Mouse (Mus musculus): ENCODE data around the gene Ccnt1. TPM values are rescaled to one million over a fixed set of nuclear protein-coding genes. Genes with fewer than 3 reads are reported as not detected.

Gene Ccnt1
- polyA plus RNA-seq (2017; shearing (Covaris generic)) = 84.8 TPM

DNA sequence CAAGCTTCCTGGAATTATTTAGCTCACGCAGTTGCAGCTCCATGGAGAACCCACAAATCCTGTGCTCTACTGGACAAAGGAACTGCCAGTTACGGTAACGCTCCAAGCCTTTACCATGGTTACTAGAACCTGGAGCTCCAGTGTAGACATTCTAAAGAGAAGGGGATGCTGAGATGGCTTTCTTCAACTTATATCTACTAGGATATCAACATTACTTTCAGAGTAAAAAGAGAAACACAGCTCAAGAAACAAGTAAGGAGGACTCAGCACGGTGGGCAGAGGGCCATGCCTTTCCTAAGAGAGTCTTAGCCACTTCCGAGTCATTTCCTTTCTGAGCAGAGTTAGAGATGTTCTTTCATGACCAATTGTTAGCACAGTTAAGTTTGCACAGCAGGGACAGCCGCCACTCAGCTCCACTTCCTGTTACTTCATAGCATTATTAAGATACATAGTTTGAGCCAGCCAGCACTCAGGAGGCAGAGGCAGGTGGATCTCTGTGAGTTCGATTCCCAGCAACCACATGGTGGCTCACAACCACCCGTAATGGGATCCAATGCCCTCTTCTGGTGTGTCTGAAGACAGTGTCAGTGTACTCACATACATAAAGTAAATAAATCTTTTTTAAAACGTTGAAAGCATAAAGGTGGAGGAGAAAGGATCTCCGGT is at the start of gene Ccnt1, which contains the start of gene 4930415O20Rik:
Gene Ccnt1 (minus strand): TSS at position 51 of the 666 bp plus-strand sequence.
Gene 4930415O20Rik (plus strand): TSS at position 132 of the 666 bp plus-strand sequence.

GRCm38 (mm10) chr15:98609331-98610130 is 38.8 kb upstream of the Ccnt1 start, which contains the start of gene Adcy6:
Adcy6 (minus strand) TSS chr15:98610076.

DNA sequence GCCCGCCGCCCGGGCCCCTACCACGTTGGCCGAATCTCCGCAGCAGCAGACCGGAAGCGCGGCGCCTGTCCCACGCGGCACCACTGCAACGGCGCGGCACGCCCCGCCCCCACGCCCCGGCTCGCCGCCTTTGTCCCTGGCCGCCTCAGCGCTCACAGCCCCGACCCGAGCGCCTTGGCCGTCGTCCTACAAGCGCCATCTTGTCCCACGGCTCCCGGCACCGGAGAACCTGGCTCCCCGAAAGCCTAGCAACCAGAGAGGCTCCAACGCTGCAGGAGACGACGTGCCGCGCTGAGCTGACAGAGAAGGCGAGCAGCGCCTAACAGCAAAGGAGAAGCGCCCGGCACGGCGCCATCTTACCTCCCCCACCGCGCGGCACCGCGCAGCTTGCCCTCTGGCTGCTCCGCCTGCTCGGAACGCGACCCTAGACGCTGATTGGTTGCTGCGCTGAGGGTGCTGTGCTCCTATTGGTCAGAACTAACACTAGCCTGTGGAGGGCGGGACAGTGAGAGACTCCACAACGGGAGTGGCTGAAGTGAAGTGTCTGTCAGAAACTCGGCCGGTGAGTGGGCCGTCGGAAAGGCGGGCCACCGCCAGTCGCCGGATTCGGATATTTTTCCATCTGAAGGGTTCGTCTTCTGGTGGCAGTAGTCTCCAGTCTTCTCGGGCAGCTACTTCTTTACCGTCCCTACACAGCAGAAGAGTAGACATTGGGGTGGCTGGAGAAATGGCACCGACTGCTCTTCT is 36.7 kb downstream of the Ccnt1 start, which contains the start of gene Kansl2:
Gene Kansl2 (minus strand): TSS at position 384 of the 747 bp plus-strand sequence.

GRCm38 (mm10) chr15:98492102-98492501 is 78.6 kb downstream of the Ccnt1 start, which contains the start of gene Olfr279:
Olfr279 (plus strand) TSS chr15:98492402.

Other genes starting within 250 kb of the Ccnt1 start
- gene Olfr284, start 229.9 kb downstream of the Ccnt1 start, polyA plus RNA-seq (2017; shearing (Covaris generic)) = not detected
- gene Olfr283, start 190.0 kb downstream of the Ccnt1 start, polyA plus RNA-seq (2017; shearing (Covaris generic)) = not detected
- gene Olfr282, start 139.7 kb downstream of the Ccnt1 start, polyA plus RNA-seq (2017; shearing (Covaris generic)) = not detected
- not detected for gene Olfr281, start 118.3 kb downstream of the Ccnt1 start, polyA plus RNA-seq (2017; shearing (Covaris generic))
- gene OR5BS1P, start 101.0 kb downstream of the Ccnt1 start, polyA plus RNA-seq (2017; shearing (Covaris generic)) = not detected
- not detected for gene Lalba, start 88.2 kb downstream of the Ccnt1 start, polyA plus RNA-seq (2017; shearing (Covaris generic))
- gene Olfr279, start 78.5 kb downstream of the Ccnt1 start, polyA plus RNA-seq (2017; shearing (Covaris generic)) = 0.05 TPM
- gene Kansl2, start 36.7 kb downstream of the Ccnt1 start, polyA plus RNA-seq (2017; shearing (Covaris generic)) = 46.7 TPM
- not detected for gene 4930415O20Rik, start 81 bp upstream of the Ccnt1 start, polyA plus RNA-seq (2017; shearing (Covaris generic))
- gene Adcy6, start 39.2 kb upstream of the Ccnt1 start, polyA plus RNA-seq (2017; shearing (Covaris generic)) = 2.1 TPM
- gene Cacnb3, start 59.9 kb upstream of the Ccnt1 start, polyA plus RNA-seq (2017; shearing (Covaris generic)) = 0.43 TPM
- 35.7 TPM for gene Ddx23, start 92.0 kb upstream of the Ccnt1 start, polyA plus RNA-seq (2017; shearing (Covaris generic))
- 1.3 TPM for gene Rnd1, start 106.5 kb upstream of the Ccnt1 start, polyA plus RNA-seq (2017; shearing (Covaris generic))
- not detected for gene Ccdc65, start 137.3 kb upstream of the Ccnt1 start, polyA plus RNA-seq (2017; shearing (Covaris generic))
- gene Fkbp11, start 157.3 kb upstream of the Ccnt1 start, polyA plus RNA-seq (2017; shearing (Covaris generic)) = 1.0 TPM
- gene Arf3, start 192.3 kb upstream of the Ccnt1 start, polyA plus RNA-seq (2017; shearing (Covaris generic)) = 71.9 TPM
- gene Wnt10b, start 207.2 kb upstream of the Ccnt1 start, polyA plus RNA-seq (2017; shearing (Covaris generic)) = not detected
- not detected for gene Wnt1, start 218.9 kb upstream of the Ccnt1 start, polyA plus RNA-seq (2017; shearing (Covaris generic))
- gene Ddn, start 238.6 kb upstream of the Ccnt1 start, polyA plus RNA-seq (2017; shearing (Covaris generic)) = not detected